Mouse (Mus musculus) layer of hippocampus, postnatal 10 days (tissue): Measurements from ENCODE around the gene Msantd2. TPM values are rescaled to one million over a fixed set of nuclear protein-coding genes. Genes with fewer than 3 reads are reported as not detected.

Experiments
- DNase-seq, 2 experiments: peaks; one replicate each; pipeline ENCODE4 v3.0.0; 2021; ENCODE audit warnings: low spot score in 2 of 2
- long read RNA-seq: library from polyadenylated mRNA; stranded (forward); transcript quantifications from one replicate; pipeline ENCODE4 v2.0.0, GENCODE M21; 2023
- total RNA-seq, 2 experiments: library from RNA; stranded (reverse); gene quantifications; 2 replicates each; pipeline ENCODE4 v1.2.3; 2021

The Msantd2 gene
- total RNA-seq: 10 to 100 TPM; 24.5 to 29.1 TPM
- long read RNA-seq, transcript Msantd2-208 (4 exons, 423 nt): major isoform, 6 of 11 reads
- long read RNA-seq, partial matches to known transcripts: 0 of 11 reads
- long read RNA-seq, other reads (novel, unspliced or antisense): 1 of 11 reads

DNA sequence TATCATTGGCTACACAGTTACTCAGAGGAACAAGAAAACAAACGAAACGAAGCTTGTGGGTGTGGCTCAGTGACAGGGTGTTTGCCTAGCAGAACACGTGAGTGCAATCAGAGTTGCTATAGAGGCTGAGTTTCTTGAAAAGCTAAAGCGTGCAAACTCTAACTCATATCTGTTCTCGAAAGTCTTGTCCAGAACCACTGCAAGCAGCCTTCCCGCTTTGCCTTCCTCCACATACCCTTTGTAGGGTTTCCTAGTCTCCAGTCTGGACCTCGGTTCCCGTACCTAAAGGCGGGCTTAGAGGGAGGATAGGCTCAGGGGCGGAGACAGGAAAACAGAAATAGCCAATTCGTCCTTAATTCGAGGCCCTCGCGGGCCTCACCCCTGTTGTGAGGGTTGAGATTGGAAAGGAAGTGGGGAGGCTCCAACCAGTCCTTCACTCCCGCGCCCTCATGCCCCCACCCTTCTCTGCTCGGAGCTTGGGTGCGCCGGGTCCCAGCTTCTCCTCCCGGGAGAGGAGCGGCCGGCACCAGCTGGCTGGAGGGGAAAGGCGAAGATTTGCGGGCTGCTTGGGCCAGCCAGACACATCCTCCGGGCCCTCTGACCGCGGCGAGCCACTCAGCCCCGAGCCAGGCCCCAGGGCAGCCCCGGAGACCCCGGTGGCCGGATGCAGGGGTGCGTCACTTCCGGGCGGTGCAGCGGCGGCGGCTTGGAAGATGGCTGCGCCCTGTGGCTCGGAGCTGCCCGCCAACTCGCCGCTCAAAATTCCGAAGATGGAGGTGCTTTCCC lies at the start of gene Msantd2:
Msantd2 (plus strand) TSS at position 709 of the 786 bp plus-strand sequence.
- DNase-seq: peak; percentile 89 to 92

DNA sequence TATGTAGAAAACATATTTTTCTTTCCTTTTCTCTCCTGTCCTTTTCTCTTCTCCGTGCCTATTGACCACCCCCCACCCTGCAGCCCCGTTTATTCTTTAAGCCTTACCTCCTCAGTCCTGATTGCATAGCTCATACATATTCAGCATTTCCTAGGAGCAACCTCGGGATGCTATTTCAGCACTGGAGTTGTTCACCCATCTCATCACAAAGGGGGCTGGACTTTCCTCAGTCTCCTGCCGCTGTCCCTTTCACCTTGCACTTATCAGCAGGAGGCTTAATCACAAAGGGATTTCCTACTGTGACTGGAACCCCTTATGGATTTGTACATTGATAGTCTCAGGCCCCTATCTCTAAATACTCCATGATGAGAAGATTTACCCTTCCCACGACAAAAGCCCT lies 36.7 kb upstream of the Msantd2 start:
- DNase-seq: no peak

DNA sequence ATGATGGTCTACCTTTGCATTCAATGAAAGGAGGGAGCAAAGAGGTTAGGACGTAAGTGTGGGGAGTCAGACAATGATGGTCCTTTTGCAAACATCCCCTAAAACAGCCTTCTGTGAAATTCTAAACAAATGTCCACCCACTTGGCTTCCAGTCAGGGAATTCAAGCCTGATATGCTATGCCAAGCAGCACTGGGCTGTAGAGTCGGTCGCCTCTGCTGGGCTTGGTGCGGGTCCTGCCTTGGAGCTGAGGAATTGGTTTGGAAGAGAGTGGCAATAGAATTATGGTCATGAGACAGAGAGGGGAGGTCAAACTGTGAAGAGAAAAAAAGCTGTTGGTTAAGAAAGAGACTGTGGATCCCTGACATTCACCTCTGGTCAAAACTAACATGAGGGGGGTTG lies 35.8 kb upstream of the Msantd2 start:
- DNase-seq: no peak

DNA sequence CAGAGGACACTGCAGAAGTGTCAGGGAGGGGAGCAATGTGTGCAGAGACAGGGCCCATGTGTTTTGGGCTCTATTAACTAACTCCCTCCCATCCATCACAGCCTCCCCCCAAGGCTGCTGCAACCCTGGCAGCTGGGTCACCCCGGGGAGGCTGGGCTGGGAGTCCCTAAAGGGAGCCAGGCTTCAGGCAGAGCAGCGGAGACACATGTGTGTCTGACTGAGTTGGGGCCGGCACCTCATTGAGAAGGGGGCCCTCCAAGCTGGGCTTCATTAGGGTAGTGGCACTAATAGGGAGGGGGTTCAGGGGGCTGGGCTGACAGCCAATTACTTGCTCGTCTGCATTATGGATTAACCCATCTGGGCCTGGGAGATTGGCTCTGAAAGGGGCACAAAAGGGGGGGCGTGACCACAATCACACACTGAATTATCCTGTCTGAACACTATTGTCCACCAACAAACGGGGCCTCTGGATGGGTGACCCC lies 35.1 kb upstream of the Msantd2 start:
- no peak for DNase-seq

DNA sequence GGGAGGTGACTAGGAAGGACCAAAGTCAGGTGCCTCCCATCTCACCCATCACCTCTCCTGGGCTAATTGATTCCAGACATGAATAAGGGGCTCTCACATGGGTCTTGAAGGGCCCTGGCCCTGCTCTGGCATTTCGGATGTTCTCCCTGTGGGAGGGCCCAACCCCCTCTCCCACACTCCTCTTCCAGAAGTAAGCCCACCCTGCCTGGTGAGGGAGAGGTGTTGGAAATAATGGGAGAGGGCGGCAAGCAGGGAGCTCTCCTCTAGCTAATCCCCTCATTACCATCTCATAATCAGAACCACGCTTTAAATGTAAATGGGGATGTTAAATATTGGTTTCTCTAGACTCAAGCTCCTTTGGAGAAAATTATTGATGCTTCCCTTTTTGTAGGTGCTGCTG lies 34.1 kb upstream of the Msantd2 start:
- no peak for DNase-seq

DNA sequence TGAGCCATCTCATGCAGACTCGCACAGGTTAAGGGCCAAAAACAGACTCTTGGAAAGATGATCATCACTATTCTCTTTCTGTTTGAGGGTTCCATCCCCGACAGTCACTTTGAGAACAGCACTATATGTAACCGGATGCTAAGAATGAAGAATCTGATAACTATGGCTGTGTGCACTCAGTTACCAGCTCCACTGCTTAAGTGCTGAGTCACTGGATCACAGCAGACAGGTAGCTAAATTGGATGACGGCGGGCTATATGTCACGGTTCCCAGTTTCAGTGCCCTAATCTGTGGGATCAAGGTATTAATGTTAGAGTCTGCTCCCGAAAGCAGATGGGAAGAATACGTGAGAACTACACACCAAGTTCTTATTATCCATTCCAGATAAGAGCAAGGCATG lies 33.3 kb upstream of the Msantd2 start:
- DNase-seq: no peak

DNA sequence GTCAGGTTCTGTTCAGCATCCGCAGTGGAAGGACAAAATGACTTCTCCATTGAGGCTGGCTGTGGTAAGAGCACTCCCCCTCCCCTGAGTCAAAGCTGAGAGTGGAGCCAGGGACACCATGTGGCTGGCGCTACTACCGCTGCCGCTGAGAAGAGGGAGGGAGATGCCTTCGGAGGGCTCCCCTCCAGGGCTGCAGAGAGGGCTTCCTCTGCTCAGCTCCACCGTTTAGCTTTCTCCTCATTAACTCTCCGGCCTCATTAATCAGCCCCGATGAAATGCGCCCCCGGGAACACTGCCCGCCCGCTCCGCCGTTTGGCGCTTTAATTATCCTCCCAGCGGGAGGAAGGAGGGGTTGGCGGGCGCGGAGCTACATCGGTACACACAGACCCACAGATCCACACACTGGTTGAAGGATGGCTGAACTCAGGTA lies 32.6 kb upstream of the Msantd2 start:
- peak; percentile 76 to 83 for DNase-seq

DNA sequence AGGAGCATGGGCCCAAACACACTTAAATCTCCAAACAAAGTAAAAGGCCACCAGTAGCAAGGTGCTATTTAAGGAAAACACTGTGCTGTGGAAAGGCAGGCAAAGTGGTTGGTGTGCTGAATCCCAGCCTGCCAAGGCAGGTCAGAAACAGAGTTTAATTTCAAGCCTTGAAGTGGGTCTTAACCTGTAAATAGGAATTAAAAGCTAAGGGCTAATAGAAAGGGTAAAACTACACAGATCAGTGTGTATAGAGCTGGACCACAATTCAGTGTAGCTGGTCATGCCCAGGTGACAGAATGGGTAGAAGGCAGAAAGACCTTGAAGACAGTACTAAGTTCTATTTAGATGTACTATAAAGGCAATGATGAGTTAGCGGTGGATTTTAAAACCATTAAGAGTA lies 32.0 kb upstream of the Msantd2 start:
- DNase-seq: no peak

DNA sequence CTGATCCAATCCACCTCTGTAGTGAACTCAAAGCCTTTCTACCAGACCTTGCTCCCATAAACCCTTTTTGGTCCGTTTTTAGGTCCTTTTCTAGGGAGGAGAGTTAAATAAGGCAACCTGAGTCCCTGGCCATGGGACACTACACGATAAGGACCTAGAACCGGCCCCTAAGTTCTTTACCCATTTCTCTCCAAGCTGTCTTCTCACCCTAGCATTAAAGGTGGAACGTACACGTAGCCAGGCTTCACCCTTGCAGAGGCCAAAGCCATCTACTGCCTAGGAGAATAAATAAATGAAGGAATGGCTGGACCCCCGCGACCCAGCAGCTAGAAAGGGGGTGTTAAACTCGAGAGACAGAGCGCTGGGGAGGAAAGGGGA lies 29.5 kb upstream of the Msantd2 start:
- no peak for DNase-seq

DNA sequence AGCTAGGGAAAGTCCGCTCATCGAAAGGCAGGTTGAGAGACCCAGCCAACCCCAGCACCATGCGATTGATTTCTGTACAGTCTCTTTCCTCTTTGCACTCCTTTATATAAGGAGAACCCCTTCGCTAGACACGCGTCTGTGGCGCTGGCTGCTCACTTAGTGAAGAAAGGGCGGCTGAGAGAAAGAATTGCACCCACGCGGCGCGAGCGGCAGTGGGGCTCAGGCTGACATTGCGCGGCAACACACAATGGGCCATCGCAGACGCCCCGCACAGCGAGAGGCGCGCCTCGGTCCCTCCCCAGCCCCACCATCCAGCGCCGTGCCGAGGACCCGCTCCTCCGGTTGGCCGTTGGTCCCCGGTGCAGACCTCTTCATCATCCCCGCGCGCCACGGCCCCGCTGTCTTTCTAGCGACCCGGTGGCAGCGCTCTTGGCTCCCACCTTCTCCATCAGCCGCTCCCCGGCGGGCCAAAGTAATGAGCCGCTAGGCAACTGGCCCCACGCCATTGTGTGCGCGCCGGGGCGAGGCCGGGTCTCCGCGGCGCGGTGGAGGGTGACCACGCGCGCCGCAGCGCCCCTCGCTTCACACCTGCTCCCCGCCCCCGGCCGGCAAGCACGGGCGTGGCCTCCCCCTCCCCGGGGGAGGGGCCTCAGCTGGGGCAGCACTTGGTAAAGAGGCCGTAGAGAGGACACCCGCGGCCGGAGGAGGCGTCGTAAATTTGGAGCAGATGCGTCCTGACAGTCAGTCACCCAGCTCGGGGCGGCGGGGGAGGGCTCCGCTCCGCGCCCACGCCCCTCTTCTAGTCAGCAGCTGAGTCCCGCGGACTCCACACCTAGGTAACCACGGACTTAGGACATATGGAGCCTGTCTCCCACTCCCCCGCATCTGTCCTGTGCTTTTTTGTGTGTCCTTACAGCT lies 28.8 kb upstream of the Msantd2 start:
- DNase-seq: peak; percentile 48 to 59

DNA sequence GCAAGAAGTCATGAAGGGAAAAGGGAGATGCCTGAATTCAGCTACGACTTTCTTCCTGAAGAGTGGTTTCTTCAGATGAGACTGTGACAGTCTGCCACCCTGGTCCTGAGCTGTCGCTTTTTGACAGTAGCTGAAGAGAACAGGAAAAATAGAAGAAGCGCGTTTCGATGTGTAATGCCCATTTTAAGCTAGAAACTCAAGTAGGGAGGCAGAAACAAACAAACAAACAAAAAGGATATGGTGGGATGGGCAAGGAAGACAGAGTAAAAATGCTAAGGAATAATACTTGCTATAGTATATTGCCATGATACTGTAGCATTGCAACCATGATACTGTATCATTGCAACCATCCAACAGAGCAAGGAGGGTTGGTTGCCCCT lies 28.2 kb upstream of the Msantd2 start:
- DNase-seq: no peak

DNA sequence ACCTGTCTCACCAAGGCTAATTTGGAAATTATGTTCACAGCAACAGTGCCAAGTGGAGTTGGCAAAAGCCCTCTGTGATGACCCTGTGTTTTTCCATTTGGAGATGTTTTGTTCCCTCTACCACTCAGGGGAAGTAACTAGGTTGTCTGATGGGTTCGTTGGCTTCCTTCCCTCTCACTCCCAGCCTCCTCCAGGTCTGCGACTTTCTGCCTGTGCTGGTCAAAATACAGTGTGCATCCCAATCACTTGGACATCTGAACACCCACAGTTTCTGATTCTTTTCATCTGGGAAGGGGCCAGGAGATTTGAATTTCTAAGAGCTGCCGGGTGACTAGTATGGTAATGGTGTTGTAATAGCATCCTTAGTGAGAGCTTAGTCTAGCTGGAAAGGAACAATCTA lies 27.5 kb upstream of the Msantd2 start:
- no peak for DNase-seq

DNA sequence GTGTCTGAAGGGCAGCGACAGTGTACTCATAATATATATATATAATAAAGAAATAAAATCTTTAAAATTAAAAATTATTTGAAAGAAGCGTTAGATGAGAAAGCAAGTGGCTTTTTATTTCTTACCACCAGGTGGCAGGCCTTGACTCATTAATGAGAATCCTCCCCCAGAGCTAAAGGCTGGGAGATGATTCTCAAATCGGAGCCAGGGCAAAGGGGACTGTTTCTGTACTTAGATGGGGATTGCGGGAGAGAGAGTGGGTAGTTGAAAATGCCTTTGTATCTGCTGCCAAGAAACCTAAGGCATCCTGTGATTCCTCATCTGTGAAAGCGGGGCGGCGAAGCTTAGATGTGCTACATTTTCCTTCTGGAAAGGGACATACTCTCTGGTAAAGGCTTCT lies 26.4 kb upstream of the Msantd2 start:
- DNase-seq: peak; percentile 39 to 62

DNA sequence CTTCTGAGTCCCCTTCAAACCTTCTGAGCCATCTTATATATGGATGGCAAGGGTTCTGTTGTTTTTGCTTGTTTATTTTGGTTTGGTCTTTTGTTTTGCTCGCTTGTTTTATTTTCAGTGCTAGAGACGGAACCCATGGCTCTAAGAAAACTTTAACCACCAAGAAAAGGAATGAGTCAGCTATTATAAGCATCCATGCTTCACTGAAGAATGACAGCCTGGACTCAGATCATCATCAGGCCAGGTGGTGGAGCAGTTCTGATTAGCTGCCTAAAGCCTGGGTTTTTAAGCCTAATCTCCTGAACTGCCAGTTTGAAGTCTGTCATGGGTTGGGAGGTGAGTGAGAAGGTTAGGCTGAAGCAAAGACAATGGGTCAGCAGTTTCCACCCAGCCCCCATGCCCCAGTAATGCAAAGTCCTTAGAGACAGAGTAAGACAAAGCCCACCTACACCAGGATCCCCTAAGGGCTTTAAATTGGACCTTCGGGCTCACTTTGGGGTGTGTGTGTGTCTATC lies 15.5 kb upstream of the Msantd2 start:
- no peak for DNase-seq

DNA sequence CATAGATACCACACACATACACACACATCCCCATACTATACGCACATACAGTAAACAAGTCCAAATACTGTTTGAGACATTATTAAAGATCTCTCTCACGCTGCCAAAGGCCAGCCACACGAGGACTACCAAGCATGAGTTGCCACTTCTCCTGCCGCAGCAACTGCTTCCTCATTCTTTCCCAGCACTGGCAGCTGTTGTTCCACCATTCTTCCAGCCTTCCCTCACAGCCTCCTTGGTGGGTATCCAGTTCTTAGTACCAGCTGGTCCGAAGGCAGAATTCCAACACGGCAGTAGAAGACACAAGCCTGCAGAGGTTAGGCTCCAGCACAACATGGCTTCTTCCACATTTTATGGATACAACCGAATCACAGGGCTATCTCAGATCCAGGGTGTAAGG lies 14.2 kb upstream of the Msantd2 start:
- DNase-seq: peak; percentile 37 to 43

DNA sequence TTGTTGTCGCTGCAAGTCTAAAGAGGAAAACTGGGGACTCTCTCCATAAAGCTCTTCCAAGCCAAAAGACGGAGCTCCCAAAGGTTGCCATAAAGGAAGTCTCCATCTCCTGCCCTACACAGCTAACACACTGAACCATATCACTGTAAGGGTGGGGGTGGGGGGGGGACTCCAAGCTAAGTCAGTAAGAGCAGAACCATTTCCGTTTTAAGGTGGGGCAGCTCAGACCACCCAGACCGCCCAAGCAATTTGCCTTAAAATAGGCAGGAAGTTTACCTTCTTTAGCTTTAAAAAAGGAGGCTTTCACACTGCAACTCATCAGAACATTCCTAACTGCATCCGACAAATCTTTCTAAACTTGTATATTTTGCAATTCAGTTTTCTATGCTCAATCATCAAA lies 4.0 kb upstream of the Msantd2 start:
- DNase-seq: no peak

DNA sequence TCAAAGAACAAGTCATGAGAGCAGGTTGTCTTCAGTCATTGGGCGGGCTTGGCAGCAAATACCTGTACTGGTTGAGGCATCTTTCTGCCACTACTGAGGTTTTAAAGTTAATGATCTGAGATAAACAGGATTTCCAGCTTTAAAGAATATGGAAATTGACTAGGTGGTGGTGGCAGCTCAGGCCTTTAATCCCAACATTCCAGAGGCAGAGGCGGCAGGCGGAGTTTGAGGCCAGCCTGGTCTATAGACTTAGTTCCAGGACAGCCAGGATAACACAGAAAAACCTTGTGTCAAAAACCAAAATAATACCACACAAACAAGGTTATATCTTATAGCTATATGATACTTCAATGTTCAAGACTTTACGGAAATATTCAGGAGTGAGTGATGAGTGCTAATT lies 1.1 kb upstream of the Msantd2 start:
- no peak for DNase-seq

DNA sequence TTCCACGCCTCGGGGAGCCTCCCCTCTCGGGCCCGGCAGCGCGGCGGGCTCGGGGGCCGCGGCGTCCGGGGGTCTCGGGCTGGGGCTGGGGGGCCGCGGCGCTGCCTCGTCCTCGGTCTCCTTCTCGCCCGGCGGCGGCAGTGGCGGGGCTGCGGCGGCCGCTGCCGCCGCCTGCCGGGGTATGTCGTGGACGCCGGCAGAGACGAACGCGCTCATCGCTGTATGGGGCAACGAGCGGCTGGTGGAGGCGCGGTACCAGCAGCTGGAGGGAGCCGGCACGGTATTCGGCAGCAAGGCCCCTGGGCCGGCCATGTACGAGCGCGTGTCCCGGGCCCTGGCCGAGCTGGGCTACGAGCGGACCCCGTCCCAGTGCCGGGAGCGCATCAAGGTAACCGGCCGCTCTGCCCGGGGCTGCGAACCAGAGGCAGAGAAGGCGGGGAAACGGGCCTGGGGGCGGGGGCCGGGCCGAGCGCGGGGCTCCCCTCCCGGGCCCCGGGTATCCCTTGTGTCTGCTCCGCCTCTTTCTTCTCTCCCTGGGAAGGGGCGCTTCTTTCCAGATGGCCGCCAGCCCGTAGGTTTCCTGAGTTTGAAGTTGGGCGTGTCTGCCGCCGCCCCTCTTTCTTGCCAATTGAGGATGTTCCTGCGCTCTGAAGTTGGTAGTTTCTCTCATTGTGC lies 464 bp downstream of the Msantd2 start:
- DNase-seq: peak; percentile 27 to 55

DNA sequence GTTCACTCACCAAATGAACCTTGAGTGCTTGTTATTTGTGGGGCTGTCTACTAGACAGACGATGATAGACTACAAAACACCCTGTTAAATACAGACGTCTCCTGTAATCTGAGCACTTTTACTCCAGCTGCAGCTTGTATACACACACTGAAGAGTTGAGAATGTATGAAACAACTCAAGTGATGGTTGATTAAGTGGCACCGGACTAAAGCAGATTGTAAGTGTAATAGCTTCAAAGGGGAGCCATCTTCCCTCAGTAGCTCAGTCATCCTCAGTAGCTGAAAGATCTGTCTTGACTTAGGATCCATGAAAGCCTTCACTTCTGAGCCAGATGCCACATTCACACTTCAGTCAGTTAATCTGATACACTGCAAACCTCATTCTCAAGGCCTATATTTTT lies 6.6 kb downstream of the Msantd2 start:
- no peak for DNase-seq

DNA sequence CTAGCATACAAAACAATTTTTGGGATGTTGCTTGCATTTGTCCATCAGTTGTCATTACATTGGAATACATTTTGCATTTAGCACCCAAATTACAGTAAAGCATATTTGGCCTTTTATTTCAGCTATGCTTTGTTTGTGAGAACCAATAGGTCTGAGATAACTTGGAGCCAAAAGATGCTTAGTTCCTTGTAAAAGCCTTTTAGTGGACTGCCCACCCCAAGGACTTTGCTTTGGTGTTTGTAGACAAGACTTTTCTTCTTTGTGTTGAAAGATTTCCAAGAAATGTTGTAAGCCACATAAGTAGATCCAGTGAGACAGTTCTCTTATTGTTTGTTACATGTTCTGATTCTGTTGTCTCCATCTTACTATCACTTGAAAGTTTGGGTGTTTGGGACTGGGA lies 7.2 kb downstream of the Msantd2 start:
- no peak for DNase-seq

DNA sequence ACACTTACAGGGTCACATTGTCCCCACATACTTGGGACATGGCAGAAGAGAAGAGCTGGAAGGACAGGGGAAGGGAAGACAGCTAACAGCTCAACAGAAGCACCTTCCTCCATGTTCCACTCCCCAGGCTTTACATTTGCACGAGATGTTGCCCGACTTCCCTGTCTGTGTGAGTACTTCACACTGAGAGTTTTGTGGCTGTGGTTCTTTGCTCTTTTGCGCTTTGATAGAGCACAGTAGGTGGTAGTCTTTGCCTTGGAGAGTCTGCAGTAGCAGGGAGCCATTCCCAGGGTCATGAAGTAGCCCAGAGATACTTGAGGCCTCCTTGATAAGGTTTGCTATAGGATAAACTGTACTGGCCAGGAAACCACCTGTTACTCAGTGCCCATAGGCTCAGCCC lies 11.1 kb downstream of the Msantd2 start:
- no peak for DNase-seq
